Mouse (Mus musculus): ENCODE results near the gene Lpar3. TPM values are rescaled to one million over a fixed set of nuclear protein-coding genes. Genes with fewer than 3 reads are reported as not detected.

Gene Lpar3
- polyA plus RNA-seq, 1 experiment, result 0.25 TPM

- Histone ChIP-seq H3K36me3 (ENCODE audit: control insufficient read depth, insufficient read depth) (no peaks in the 10 kb centered on the region), H3K79me3 (ENCODE audit: low read depth) (no peaks in the 10 kb centered on the region), H3K79me2 (ENCODE audit: control insufficient read depth, insufficient read depth) (no peaks in the 10 kb centered on the region), H3K4me3 (ENCODE audit: insufficient read depth, poor library complexity, severe bottlenecking) (no peak overlapping the region), H3ac (ENCODE audit: control insufficient read depth, insufficient read length, low read depth) (no peak overlapping the region), H3K27me3 (ENCODE audit: control insufficient read depth, insufficient read depth, insufficient read length) (no peaks in the 10 kb centered on the region)
- no peak for TF ChIP-seq MAX (IDR thresholded peaks at IDR 0.05)
- no peak for TF ChIP-seq MYOG (IDR thresholded peaks at IDR 0.05; ENCODE audit: control insufficient read depth, extremely low read depth, insufficient read length)
- TF ChIP-seq USF1 (IDR thresholded peaks at IDR 0.05; ENCODE audit: low read depth), result no peak
- TF ChIP-seq FOSL1 (IDR thresholded peaks at IDR 0.05; ENCODE audit: insufficient read depth, low read length, poor library complexity, severe bottlenecking), result no peak
- no peak for TF ChIP-seq CEBPB (IDR thresholded peaks at IDR 0.05; ENCODE audit: low read depth)
- no peak for TF ChIP-seq CTCF (IDR thresholded peaks at IDR 0.05; ENCODE audit: control insufficient read depth, insufficient read depth, insufficient read length)
- no peak for TF ChIP-seq MYOD1 (IDR thresholded peaks at IDR 0.05; ENCODE audit: control insufficient read depth, insufficient read length, low read depth)
These were observed 97.8 kb downstream of the Lpar3 start for GRCm38 (mm10) chr3:146318520-146318938.

GRCm38 (mm10) chr3:146318987-146319386 lies 98.2 kb downstream of the Lpar3 start:
- H3K4me3 ChIP-seq (ENCODE audit: insufficient read depth, poor library complexity, severe bottlenecking), result no peak overlapping the region

GRCm38 (mm10) chr3:146319503-146319902 lies 98.7 kb downstream of the Lpar3 start:
- H3ac ChIP-seq (ENCODE audit: control insufficient read depth, insufficient read length, low read depth), result no peak overlapping the region
- H3K4me3 ChIP-seq (ENCODE audit: insufficient read depth, poor library complexity, severe bottlenecking), result no peak overlapping the region
- no peaks in the 10 kb centered on the region for H3K36me3 ChIP-seq (ENCODE audit: control insufficient read depth, insufficient read depth)
- TF ChIP-seq CTCF (IDR thresholded peaks at IDR 0.05; ENCODE audit: control insufficient read depth, insufficient read depth, insufficient read length), result no peak
- TF ChIP-seq MAX (IDR thresholded peaks at IDR 0.05), result no peak
- TF ChIP-seq MYOG (IDR thresholded peaks at IDR 0.05; ENCODE audit: control insufficient read depth, extremely low read depth, insufficient read length), result no peak
- TF ChIP-seq FOSL1 (IDR thresholded peaks at IDR 0.05; ENCODE audit: insufficient read depth, low read length, poor library complexity, severe bottlenecking), result no peak
- TF ChIP-seq CEBPB (IDR thresholded peaks at IDR 0.05; ENCODE audit: low read depth), result no peak
- TF ChIP-seq USF1 (IDR thresholded peaks at IDR 0.05; ENCODE audit: low read depth), result no peak
- TF ChIP-seq MYOD1 (IDR thresholded peaks at IDR 0.05; ENCODE audit: control insufficient read depth, insufficient read length, low read depth), result no peak
- H3K79me2 ChIP-seq (ENCODE audit: control insufficient read depth, insufficient read depth), result no peaks in the 10 kb centered on the region
- H3K27me3 ChIP-seq (ENCODE audit: control insufficient read depth, insufficient read depth, insufficient read length), result no peaks in the 10 kb centered on the region
- no peaks in the 10 kb centered on the region for H3K79me3 ChIP-seq (ENCODE audit: low read depth)

More at GRCm38 (mm10) chr3:146318987-146319386, 98.2 kb downstream of the Lpar3 start:
- Histone ChIP-seq H3K27me3 (ENCODE audit: control insufficient read depth, insufficient read depth, insufficient read length) (no peaks in the 10 kb centered on the region), H3K36me3 (ENCODE audit: control insufficient read depth, insufficient read depth) (no peaks in the 10 kb centered on the region), H3K79me3 (ENCODE audit: low read depth) (no peaks in the 10 kb centered on the region), H3K79me2 (ENCODE audit: control insufficient read depth, insufficient read depth) (no peaks in the 10 kb centered on the region), H3ac (ENCODE audit: control insufficient read depth, insufficient read length, low read depth) (peak overlapping the region; percentile 40)
- TF ChIP-seq CEBPB (IDR thresholded peaks at IDR 0.05; ENCODE audit: low read depth), result no peak
- no peak for TF ChIP-seq USF1 (IDR thresholded peaks at IDR 0.05; ENCODE audit: low read depth)
- peak; percentile 23 for TF ChIP-seq FOSL1 (IDR thresholded peaks at IDR 0.05; ENCODE audit: insufficient read depth, low read length, poor library complexity, severe bottlenecking)

- no peak for TF ChIP-seq FOSL1 (IDR thresholded peaks at IDR 0.05; ENCODE audit: insufficient read depth, low read length, poor library complexity, severe bottlenecking)
- TF ChIP-seq MYOG (IDR thresholded peaks at IDR 0.05; ENCODE audit: control insufficient read depth, extremely low read depth, insufficient read length), result no peak
- no peak for TF ChIP-seq CEBPB (IDR thresholded peaks at IDR 0.05; ENCODE audit: low read depth)
- no peak for TF ChIP-seq CTCF (IDR thresholded peaks at IDR 0.05; ENCODE audit: control insufficient read depth, insufficient read depth, insufficient read length)
- no peak for TF ChIP-seq MAX (IDR thresholded peaks at IDR 0.05)
- TF ChIP-seq MYOD1 (IDR thresholded peaks at IDR 0.05; ENCODE audit: control insufficient read depth, insufficient read length, low read depth), result no peak
- no peak for TF ChIP-seq USF1 (IDR thresholded peaks at IDR 0.05; ENCODE audit: low read depth)
- H3K79me3 ChIP-seq (ENCODE audit: low read depth), result no peaks in the 10 kb centered on the region
- no peaks in the 10 kb centered on the region for H3K36me3 ChIP-seq (ENCODE audit: control insufficient read depth, insufficient read depth)
- no peak overlapping the region for H3ac ChIP-seq (ENCODE audit: control insufficient read depth, insufficient read length, low read depth)
- no peaks in the 10 kb centered on the region for H3K79me2 ChIP-seq (ENCODE audit: control insufficient read depth, insufficient read depth)
- no peak overlapping the region for H3K4me3 ChIP-seq (ENCODE audit: insufficient read depth, poor library complexity, severe bottlenecking)
- H3K27me3 ChIP-seq (ENCODE audit: control insufficient read depth, insufficient read depth, insufficient read length), result no peaks in the 10 kb centered on the region
These were observed 104.2 kb downstream of the Lpar3 start for GRCm38 (mm10) chr3:146324949-146325348.

GRCm38 (mm10) chr3:146326743-146327536 lies 106.2 kb downstream of the Lpar3 start:
- no peak overlapping the region for H3K4me3 ChIP-seq (ENCODE audit: insufficient read depth, poor library complexity, severe bottlenecking)
- no peak for TF ChIP-seq CTCF (IDR thresholded peaks at IDR 0.05; ENCODE audit: control insufficient read depth, insufficient read depth, insufficient read length)
- no peak for TF ChIP-seq FOSL1 (IDR thresholded peaks at IDR 0.05; ENCODE audit: insufficient read depth, low read length, poor library complexity, severe bottlenecking)
- TF ChIP-seq USF1 (IDR thresholded peaks at IDR 0.05; ENCODE audit: low read depth), result no peak
- no peak for TF ChIP-seq CEBPB (IDR thresholded peaks at IDR 0.05; ENCODE audit: low read depth)
- TF ChIP-seq MAX (IDR thresholded peaks at IDR 0.05), result no peak
- no peak for TF ChIP-seq MYOG (IDR thresholded peaks at IDR 0.05; ENCODE audit: control insufficient read depth, extremely low read depth, insufficient read length)
- TF ChIP-seq MYOD1 (IDR thresholded peaks at IDR 0.05; ENCODE audit: control insufficient read depth, insufficient read length, low read depth), result no peak
- H3K79me3 ChIP-seq (ENCODE audit: low read depth), result no peaks in the 10 kb centered on the region
- H3ac ChIP-seq (ENCODE audit: control insufficient read depth, insufficient read length, low read depth), result no peak overlapping the region
- H3K27me3 ChIP-seq (ENCODE audit: control insufficient read depth, insufficient read depth, insufficient read length), result no peaks in the 10 kb centered on the region
- no peaks in the 10 kb centered on the region for H3K36me3 ChIP-seq (ENCODE audit: control insufficient read depth, insufficient read depth)
- H3K79me2 ChIP-seq (ENCODE audit: control insufficient read depth, insufficient read depth), result no peaks in the 10 kb centered on the region

All from C2C12 (cell line).